30 mouse cellular contexts compared by ENCODE assay signal in genomic region chr10:87384606-87385206, GRCm38 (mm10).
DNase-seq lines count a peak whose midpoint lies in the region; ATAC-seq and TF ChIP-seq lines count a peak whose summit lies in the region.
"Had no signal": no experiment of that assay in that cellular context is flagged by ENCODE, and none has a peak within 500 bp of the region (broad histone marks: within the 10 kb centered on the region; RNA-seq: fewer than 3 reads in every experiment).

No protein-coding gene starts in this region.

- no peak for TF ChIP-seq POLR2A in heart, adult 2 months (IDR thresholded peaks at IDR 0.05; ENCODE audit: insufficient read depth, low read depth, low read length)

- H3K4me1 ChIP-seq in heart, adult 2 months (ENCODE audit: control insufficient read depth, insufficient read depth, low read length) = no peaks in the 10 kb centered on the region
- H3K4me1 ChIP-seq in forebrain, embryonic 13.5 days = peaks cover 12% of the 10 kb centered on the region
- H3K4me1 ChIP-seq: embryonic facial prominence, embryonic 15.5 days; hindbrain, embryonic 15.5 days; kidney, embryonic 15.5 days; limb, embryonic 13.5 days; lung, embryonic 15.5 days; megakaryocyte, embryonic 14.5 days had no signal

- no peaks in the 10 kb centered on the region for H3K79me2 ChIP-seq in heart, adult 2 months (replicated peaks; ENCODE audit: control insufficient read depth, insufficient read depth, low read length)

- no peak overlapping the region for H3K4me3 ChIP-seq in heart, adult 2 months
- no peak overlapping the region for H3K4me3 ChIP-seq in forebrain, embryonic 13.5 days
- H3K4me3 ChIP-seq: embryonic facial prominence, embryonic 15.5 days; gastrocnemius, adult 2 months; hindbrain, embryonic 10.5 days; hindbrain, embryonic 15.5 days; kidney, embryonic 15.5 days; limb, embryonic 13.5 days; lung, embryonic 15.5 days; megakaryocyte, embryonic 14.5 days had no signal

- intact Hi-C loops in heart, adult 2 months (cut with DNase I) = no loop called here
- intact Hi-C loops in gastrocnemius, postnatal 36 days (cut with DNase I) = no loop called here

- no peaks in the 10 kb centered on the region for H3K36me3 ChIP-seq in heart, adult 2 months (ENCODE audit: control insufficient read depth, insufficient read depth, low read length)
- no peaks in the 10 kb centered on the region for H3K36me3 ChIP-seq in forebrain, embryonic 13.5 days (ENCODE audit: poor library complexity, severe bottlenecking)
- H3K36me3 ChIP-seq: embryonic facial prominence, embryonic 15.5 days; G1E; hindbrain, embryonic 10.5 days; hindbrain, embryonic 15.5 days; kidney, embryonic 15.5 days; limb, embryonic 13.5 days; lung, embryonic 15.5 days had no signal

- H3K9ac ChIP-seq in heart, adult 2 months (ENCODE audit: low read depth, low read length) = no peak overlapping the region
- no peak overlapping the region for H3K9ac ChIP-seq in forebrain, embryonic 13.5 days
- H3K9ac ChIP-seq: embryonic facial prominence, embryonic 15.5 days; hindbrain, embryonic 15.5 days; kidney, embryonic 15.5 days; limb, embryonic 13.5 days; lung, embryonic 15.5 days had no signal

- no peak for TF ChIP-seq CTCF in heart, adult 2 months (IDR thresholded peaks at IDR 0.05)

- H3K27ac ChIP-seq in heart, adult 2 months = no peak overlapping the region
- H3K27ac ChIP-seq in forebrain, embryonic 13.5 days = no peak overlapping the region
- H3K27ac ChIP-seq: embryonic facial prominence, embryonic 15.5 days; gastrocnemius, adult 2 months; hindbrain, embryonic 10.5 days; hindbrain, embryonic 15.5 days; kidney, embryonic 15.5 days; limb, embryonic 13.5 days; lung, embryonic 15.5 days had no signal

- 85% methylated on average over 9 of the region's 9 CpGs for WGBS in heart, adult 2 months
- WGBS in forebrain, embryonic 13.5 days = 30% methylated on average over 9 of the region's 9 CpGs

- no peaks in the 10 kb centered on the region for H3K27me3 ChIP-seq in heart, adult 2 months (ENCODE audit: control insufficient read depth, insufficient read depth, low read length)
- no peaks in the 10 kb centered on the region for H3K27me3 ChIP-seq in forebrain, embryonic 13.5 days
- H3K27me3 ChIP-seq: embryonic facial prominence, embryonic 15.5 days; hindbrain, embryonic 15.5 days; kidney, embryonic 15.5 days; limb, embryonic 13.5 days; lung, embryonic 15.5 days; megakaryocyte, embryonic 14.5 days had no signal

- peak; percentile 59; the same call in 1 of the 2 replicates for ATAC-seq in forebrain, embryonic 13.5 days
- ATAC-seq: inflammation-experienced regulatory T-cells, adult 6 months had no signal

- H3K4me2 ChIP-seq in forebrain, embryonic 13.5 days = no peak overlapping the region
- H3K4me2 ChIP-seq: embryonic facial prominence, embryonic 15.5 days; hindbrain, embryonic 15.5 days; kidney, embryonic 15.5 days; limb, embryonic 13.5 days; liver, embryonic 11.5 days; lung, embryonic 15.5 days had no signal

- H3K9me3 ChIP-seq in forebrain, embryonic 13.5 days (replicated peaks) = no peaks in the 10 kb centered on the region
- H3K9me3 ChIP-seq: embryonic facial prominence, embryonic 15.5 days; hindbrain, embryonic 10.5 days; hindbrain, embryonic 15.5 days; kidney, embryonic 15.5 days; limb, embryonic 13.5 days; lung, embryonic 15.5 days had no signal

- no peak for TF ChIP-seq EP300 in heart, adult 2 months (IDR thresholded peaks at IDR 0.05; ENCODE audit: insufficient read depth, low read depth, low read length)

- peak; percentile 4 for DNase-seq in embryo, embryonic 10 days (ENCODE audit: low spot score)
- no peak for DNase-seq in embryo, embryonic 9.5 days (ENCODE audit: extremely low spot score)
- peak; percentile 25 for DNase-seq in heart, adult 11 months
- DNase-seq in heart, adult 2 months = no peak
- peak; percentile 92 for DNase-seq in retina, embryonic 14.5 days (ENCODE audit: low spot score)
- DNase-seq in ovary, postnatal 36 days (ENCODE audit: low spot score) = no peak
- no peak for DNase-seq in gastrocnemius, postnatal 36 days
- DNase-seq: adrenal gland, postnatal 14 days; cerebellum, adult 18-20 months; cerebellum, postnatal 10 days; gastrocnemius, adult 2 months; heart, postnatal 14 days; kidney, adult 11 months; kidney, postnatal 25 days; lung, postnatal 36 days; midbrain, embryonic 14.5 days; right cerebral cortex, adult 18-20 months; spleen, adult 18-20 months; thymus, postnatal 14 days had no signal

Comparison
In these comparisons a context has a peak if more than half of its experiments do, and no peak if none do; other contexts are left out.
1. DNase-seq: peak in embryo, embryonic 10 days (single experiment), heart, adult 11 months (single experiment) and retina, embryonic 14.5 days (single experiment); none in embryo, embryonic 9.5 days (single experiment), heart, adult 2 months (0 of 2), ovary, postnatal 36 days (single experiment) and gastrocnemius, postnatal 36 days (0 of 2).